Comparison of ENCODE assay signal across 18 mouse cellular contexts in genomic region chr2:105514881-105515280, GRCm38 (mm10).
DNase-seq lines count a peak whose midpoint lies in the region; ATAC-seq and TF ChIP-seq lines count a peak whose summit lies in the region.
"Had no signal": no experiment of that assay in that cellular context is flagged by ENCODE, and none has a peak within 500 bp of the region (broad histone marks: within the 10 kb centered on the region; RNA-seq: fewer than 3 reads in every experiment).

No protein-coding gene starts in this region.

- ATAC-seq in hindbrain, embryonic 11.5 days (ENCODE audit: low FRiP score), result no peak

- H3K36me3 ChIP-seq in hindbrain, embryonic 11.5 days (ENCODE audit: control insufficient read depth, insufficient read depth, low read length), result no peaks in the 10 kb centered on the region
- H3K36me3 ChIP-seq in hindbrain, embryonic 10.5 days, result no peaks in the 10 kb centered on the region
- H3K36me3 ChIP-seq in thymus, adult 2 months (ENCODE audit: control insufficient read depth, insufficient read depth, low read length), result no peaks in the 10 kb centered on the region
- H3K36me3 ChIP-seq: G1E; heart, embryonic 13.5 days; lung, embryonic 15.5 days; neural tube, embryonic 15.5 days; stomach, embryonic 15.5 days had no signal

- H3K9ac ChIP-seq in hindbrain, embryonic 11.5 days (ENCODE audit: low read depth, low read length), result no peak overlapping the region
- H3K9ac ChIP-seq: heart, embryonic 13.5 days; lung, embryonic 15.5 days; neural tube, embryonic 15.5 days; stomach, embryonic 15.5 days had no signal

- DNase-seq in hindbrain, embryonic 11.5 days (ENCODE audit: low spot score), result peak; percentile 26
- DNase-seq in hindbrain, embryonic 10.5 days (ENCODE audit: low spot score), result no peak
- DNase-seq in Muller cell, postnatal 12 days (ENCODE audit: inconsistent ontology term), result peak; percentile 84
- DNase-seq in brain, embryonic 14.5 days (ENCODE audit: low read depth), result peak; percentile 83
- peak; percentile 74 to 77 for DNase-seq in cerebellum, postnatal 14 days
- no peak for DNase-seq in embryo, embryonic 10.5 days (ENCODE audit: low spot score)
- no peak for DNase-seq in thymus, adult 2 months
- no peak for DNase-seq in adrenal gland, postnatal 4 days (ENCODE audit: low spot score in 2 of 2)
- DNase-seq: adrenal gland, postnatal 10 days; right cerebral cortex, adult 18-20 months; thymus, postnatal 25 days had no signal

- H3K4me2 ChIP-seq in hindbrain, embryonic 11.5 days (replicated peaks; ENCODE audit: low read depth, low read length), result no peak overlapping the region
- H3K4me2 ChIP-seq: heart, embryonic 13.5 days; lung, embryonic 15.5 days; neural tube, embryonic 15.5 days; stomach, embryonic 15.5 days had no signal

- H3K4me3 ChIP-seq in hindbrain, embryonic 11.5 days (ENCODE audit: low read depth, low read length), result no peak overlapping the region
- no peak overlapping the region for H3K4me3 ChIP-seq in hindbrain, embryonic 10.5 days
- H3K4me3 ChIP-seq in thymus, adult 2 months (ENCODE audit: control insufficient read depth, insufficient read depth, low read length), result no peak overlapping the region
- H3K4me3 ChIP-seq: heart, embryonic 13.5 days; layer of hippocampus, adult 2 months; left cerebral cortex, adult 2 months; lung, embryonic 15.5 days; neural tube, embryonic 15.5 days; stomach, embryonic 15.5 days had no signal

- peaks cover 7% of the 10 kb centered on the region; the same call in 1 of the 2 replicates for H3K4me1 ChIP-seq in hindbrain, embryonic 11.5 days (replicated peaks; ENCODE audit: control insufficient read depth, insufficient read depth, low read length)
- H3K4me1 ChIP-seq in hindbrain, embryonic 10.5 days (replicated peaks), result peaks cover 20% of the 10 kb centered on the region
- H3K4me1 ChIP-seq in thymus, adult 2 months (replicated peaks; ENCODE audit: control insufficient read depth, insufficient read depth, low read length), result no peaks in the 10 kb centered on the region
- H3K4me1 ChIP-seq: lung, embryonic 15.5 days; stomach, embryonic 15.5 days had no signal

- no peak for TF ChIP-seq CTCF in brain, embryonic 14.5 days (IDR thresholded peaks at IDR 0.05; ENCODE audit: borderline replicate concordance, extremely low read depth, insufficient read depth, insufficient read length)
- TF ChIP-seq CTCF in thymus, adult 2 months (IDR thresholded peaks at IDR 0.05; ENCODE audit: borderline replicate concordance, control insufficient read depth, extremely low read depth, insufficient read depth, low read length, poor library complexity), result no peak

- no peak for TF ChIP-seq POLR2A in brain, embryonic 14.5 days (IDR thresholded peaks at IDR 0.05; ENCODE audit: borderline replicate concordance, extremely low read depth, insufficient read depth, insufficient read length, poor library complexity, severe bottlenecking)
- no peak for TF ChIP-seq POLR2A in thymus, adult 2 months (IDR thresholded peaks at IDR 0.05; ENCODE audit: control insufficient read depth, extremely low read depth, insufficient read depth, low read length, poor library complexity)

- no peaks in the 10 kb centered on the region; the same call in none of the 2 replicates for H3K27me3 ChIP-seq in hindbrain, embryonic 11.5 days (ENCODE audit: control insufficient read depth, insufficient read depth, low read length)
- H3K27me3 ChIP-seq in hindbrain, embryonic 10.5 days (ENCODE audit: insufficient read depth, poor library complexity, severe bottlenecking), result peaks cover 48% of the 10 kb centered on the region
- H3K27me3 ChIP-seq in thymus, adult 2 months (ENCODE audit: control insufficient read depth, insufficient read depth, low read length), result no peaks in the 10 kb centered on the region
- H3K27me3 ChIP-seq: heart, embryonic 13.5 days; lung, embryonic 15.5 days; stomach, embryonic 15.5 days had no signal

- WGBS in hindbrain, embryonic 11.5 days, result 74% methylated on average over 3 of the region's 3 CpGs
- 77% methylated on average over 3 of the region's 3 CpGs for WGBS in hindbrain, embryonic 10.5 days
- 90% methylated on average over 3 of the region's 3 CpGs for WGBS in thymus, adult 2 months

- H3K9me3 ChIP-seq in hindbrain, embryonic 11.5 days (ENCODE audit: control insufficient read depth, low read length), result no peaks in the 10 kb centered on the region
- H3K9me3 ChIP-seq in hindbrain, embryonic 10.5 days, result no peaks in the 10 kb centered on the region; the same call in 1 of the 2 replicates
- H3K9me3 ChIP-seq: G1E; lung, embryonic 15.5 days; neural tube, embryonic 15.5 days; stomach, embryonic 15.5 days had no signal

- H3K27ac ChIP-seq in hindbrain, embryonic 11.5 days (ENCODE audit: low read depth, low read length), result no peak overlapping the region
- H3K27ac ChIP-seq in hindbrain, embryonic 10.5 days, result no peak overlapping the region
- no peak overlapping the region for H3K27ac ChIP-seq in thymus, adult 2 months (ENCODE audit: control insufficient read depth, insufficient read depth, low read length)
- H3K27ac ChIP-seq: heart, embryonic 13.5 days; layer of hippocampus, adult 2 months; left cerebral cortex, adult 2 months; lung, embryonic 15.5 days; neural tube, embryonic 15.5 days; stomach, embryonic 15.5 days had no signal

Comparison
In these comparisons a context has a peak if more than half of its experiments do, and no peak if none do; other contexts are left out.
1. DNase-seq: peak in hindbrain, embryonic 11.5 days (single experiment), Muller cell, postnatal 12 days (single experiment), brain, embryonic 14.5 days (single experiment) and cerebellum, postnatal 14 days (2 of 2); none in hindbrain, embryonic 10.5 days (single experiment), embryo, embryonic 10.5 days (single experiment), thymus, adult 2 months (single experiment) and adrenal gland, postnatal 4 days (0 of 2).